Mouse (Mus musculus): ENCODE results near the gene Csnk2a2.
A peak's percentile ranks its signal among the peaks of the same experiment; 100 is the strongest.

Gene Csnk2a2

DNA sequence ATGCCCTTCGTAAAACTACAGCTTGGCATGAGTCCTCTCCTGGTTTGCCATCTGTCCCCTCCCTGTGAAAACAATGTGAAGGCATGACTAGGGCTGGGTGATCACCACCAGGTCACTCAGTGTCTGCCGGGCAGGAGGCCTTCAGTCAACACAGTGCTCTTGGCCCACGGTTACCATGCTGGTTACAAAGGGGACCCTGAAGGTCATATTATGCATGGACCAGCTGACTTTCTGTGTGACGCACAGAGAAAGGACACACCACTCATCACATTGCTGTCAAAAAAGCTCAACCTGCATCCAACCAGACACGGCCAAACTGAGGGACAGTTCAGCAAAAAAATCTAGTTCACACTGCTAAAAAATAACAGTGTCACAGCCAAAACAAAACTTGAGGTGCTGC lies at the start of gene Csnk2a2:
Gene Csnk2a2, minus strand, starts transcription at position 34 of the 400 bp plus-strand sequence.
- DNase-seq = no peak

DNA sequence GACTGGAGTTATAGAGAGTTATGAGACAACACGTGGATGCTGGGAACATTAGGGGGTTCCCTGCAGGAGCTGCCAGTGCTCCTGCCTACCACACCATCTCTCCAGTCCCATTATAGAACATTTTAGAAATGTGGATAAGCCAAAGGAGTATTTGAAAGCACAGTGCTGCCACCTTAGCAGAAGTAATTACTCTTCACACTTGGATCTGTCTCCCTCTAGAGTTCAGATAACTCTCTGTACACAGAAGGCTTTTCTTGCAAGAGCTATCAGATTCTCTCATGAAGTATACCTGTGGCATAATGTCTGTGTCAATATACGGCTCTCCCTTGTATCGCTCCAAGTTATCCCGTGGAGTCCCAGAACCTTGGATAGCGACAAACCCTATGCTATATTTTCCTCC lies 49.6 kb upstream of the Csnk2a2 start:
- no peak for DNase-seq

DNA sequence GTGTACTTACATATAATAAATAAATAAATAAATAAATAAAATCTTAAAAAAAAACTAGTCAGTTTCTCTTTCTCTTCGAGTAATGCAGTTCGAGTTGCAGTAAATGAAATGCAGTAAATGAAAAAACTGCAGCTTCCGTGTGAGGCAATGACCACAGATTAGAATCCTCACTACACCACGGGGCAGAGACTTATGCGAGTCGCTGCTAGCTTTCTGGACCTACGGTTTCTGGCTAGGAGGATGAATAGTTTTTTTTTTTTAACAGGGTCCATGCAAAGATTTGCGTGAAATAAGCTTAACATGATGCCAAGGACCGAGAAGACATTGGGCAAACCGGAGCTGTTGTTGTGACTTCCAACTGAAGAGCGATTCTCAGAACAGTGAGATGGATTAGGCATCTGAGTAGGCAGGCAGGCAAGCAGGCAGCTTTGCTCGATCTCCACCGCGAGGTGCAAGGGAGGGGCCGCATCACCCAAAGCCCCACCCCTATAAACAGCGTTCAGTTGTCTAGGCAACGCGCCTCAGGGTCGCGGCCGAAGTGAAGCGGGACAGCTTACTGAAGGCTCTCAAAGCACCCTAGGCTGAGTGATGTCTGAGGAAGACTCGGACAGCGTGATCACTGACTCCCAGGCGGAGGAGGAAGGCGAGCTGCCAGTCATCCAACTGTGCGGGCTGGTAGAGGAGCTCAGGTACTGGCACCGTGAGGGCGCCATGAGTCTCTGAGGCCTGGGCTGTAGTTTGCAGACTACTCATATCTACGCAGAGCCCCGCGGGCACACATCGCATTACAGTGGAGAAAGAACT lies 43.9 kb upstream of the Csnk2a2 start, which contains the start of gene Ccdc113:
Gene Ccdc113, plus strand, starts transcription at position 502 of the 804 bp plus-strand sequence.
- DNase-seq = peak; percentile 56

DNA sequence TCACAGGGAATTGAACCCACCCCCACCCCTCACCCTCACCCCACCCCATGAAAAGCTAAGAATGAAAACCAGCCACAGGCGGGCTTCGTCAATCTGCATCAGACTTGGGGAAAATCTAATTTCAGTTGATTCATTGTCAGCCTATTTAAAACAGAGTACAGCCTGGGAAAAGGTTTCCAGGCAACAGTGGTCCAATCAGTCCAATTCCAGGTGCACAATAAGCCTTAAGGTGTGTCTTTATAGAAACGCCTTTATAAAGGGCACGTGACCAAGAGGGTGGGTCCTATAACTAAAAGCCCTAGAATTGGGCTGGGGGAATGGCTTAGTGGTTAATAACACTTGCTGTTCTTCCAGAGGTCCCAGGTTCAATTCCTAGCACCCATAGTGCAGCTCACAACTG lies 42.4 kb upstream of the Csnk2a2 start:
- no peak for DNase-seq

DNA sequence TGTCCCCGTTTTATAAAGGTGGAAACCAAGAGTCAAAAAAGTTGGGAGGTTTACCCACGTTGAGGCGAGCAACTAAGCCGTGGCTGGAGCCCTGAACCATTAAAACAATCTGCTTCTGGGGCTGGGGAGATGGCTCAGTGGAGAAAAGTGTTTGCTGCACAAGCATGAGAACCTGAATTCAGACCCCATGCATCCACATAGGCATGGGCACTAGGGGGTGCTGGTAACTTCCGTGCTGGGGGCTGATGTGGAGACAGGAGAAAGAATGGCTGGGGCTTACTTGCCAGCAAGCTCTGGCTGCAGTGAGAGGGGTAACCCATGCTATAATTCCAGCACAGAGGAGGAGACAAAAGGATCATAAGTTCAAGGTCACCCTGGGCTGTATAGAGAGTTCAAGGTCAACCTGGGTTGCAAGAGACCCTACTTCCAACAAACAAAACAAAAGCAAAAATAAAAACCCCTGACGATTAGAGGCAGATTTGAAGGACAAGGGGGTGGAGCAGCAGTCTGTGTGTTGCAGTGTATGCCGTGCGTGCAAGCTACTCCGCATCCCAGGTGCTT lies 39.0 kb upstream of the Csnk2a2 start:
- no peak for DNase-seq

DNA sequence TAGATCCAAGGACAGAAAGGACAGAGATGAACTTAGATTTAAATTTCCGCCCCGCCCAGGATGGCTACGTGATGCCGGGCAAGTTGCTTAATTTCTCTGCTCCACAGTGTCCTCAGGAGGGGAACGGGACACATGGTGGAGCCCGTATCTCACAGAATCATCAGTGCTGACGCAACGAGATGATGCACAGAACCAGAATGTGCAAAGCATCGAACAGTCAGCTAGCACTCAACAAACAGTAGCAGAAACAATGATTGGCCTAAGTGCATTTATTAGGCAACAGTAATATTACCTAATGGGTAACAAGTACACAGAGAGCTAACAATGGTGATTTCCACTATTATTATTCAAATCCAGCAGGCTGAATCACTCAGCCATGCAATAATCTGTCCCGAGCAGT lies 38.4 kb upstream of the Csnk2a2 start:
- DNase-seq = no peak

- no peak for DNase-seq
Measured at GRCm38 (mm10) chr8:95523991-95524390, 34.2 kb upstream of the Csnk2a2 start.

GRCm38 (mm10) chr8:95516928-95517327 lies 27.1 kb upstream of the Csnk2a2 start:
- DNase-seq = no peak

DNA sequence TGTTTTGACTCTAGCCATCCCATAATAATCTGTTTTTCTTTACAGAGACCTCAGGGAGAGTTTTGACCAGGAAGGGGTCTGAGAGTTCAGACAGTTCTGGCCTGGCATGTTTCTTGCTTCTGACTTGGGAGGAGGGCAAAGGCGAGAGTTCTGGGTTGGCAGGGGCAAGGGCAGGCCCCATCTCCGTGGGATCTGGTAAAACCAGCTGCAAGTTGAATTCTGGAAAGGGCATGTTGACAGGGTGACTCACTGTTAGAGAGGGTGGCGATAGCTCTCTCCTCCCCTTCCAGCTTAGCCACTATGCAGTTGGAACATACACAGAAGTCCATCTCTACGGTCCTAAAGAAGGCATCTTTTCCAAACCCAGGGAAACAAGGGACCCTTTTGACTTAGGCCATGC lies 23.4 kb upstream of the Csnk2a2 start:
- DNase-seq = no peak

- DNase-seq = no peak
Measured at GRCm38 (mm10) chr8:95512257-95512656, 22.4 kb upstream of the Csnk2a2 start.

DNA sequence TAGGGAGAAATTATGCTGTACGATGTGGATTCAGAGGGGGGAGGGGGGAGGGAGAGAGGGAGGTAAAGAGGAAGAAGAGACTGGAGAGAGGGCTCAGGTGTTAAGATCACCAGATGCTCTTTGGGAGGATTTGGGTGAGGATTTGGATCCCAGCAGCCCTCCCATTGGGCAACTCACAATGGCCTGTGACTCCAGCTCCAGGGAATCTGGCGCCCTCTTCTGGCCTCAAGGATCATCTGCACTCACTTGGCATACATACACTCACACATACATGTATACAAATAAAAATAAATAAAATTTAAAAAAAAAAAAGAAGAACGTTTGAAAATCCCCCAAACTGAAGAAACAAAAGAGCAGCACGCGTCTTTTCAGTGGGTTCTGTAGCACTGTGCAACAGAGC lies 16.4 kb upstream of the Csnk2a2 start:
- no peak for DNase-seq

DNA sequence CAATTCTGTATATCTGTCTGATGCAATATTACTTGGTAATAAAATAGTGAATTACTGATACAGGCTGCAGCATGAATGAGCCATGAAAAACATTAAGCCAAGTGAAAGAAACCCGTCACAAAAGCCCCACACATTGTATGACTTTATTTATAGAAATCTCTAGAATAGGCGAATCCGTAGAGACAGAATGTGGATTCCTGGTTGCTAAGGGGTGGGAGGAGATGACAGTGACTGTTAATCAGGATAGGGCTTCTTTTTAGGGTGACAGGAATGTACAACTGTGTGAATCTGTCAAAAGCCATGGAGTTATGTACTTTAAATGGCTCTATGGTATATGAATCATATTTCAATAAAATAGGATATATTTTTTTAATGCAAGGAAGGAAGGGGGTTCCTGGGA lies 15.8 kb upstream of the Csnk2a2 start:
- DNase-seq = no peak

DNA sequence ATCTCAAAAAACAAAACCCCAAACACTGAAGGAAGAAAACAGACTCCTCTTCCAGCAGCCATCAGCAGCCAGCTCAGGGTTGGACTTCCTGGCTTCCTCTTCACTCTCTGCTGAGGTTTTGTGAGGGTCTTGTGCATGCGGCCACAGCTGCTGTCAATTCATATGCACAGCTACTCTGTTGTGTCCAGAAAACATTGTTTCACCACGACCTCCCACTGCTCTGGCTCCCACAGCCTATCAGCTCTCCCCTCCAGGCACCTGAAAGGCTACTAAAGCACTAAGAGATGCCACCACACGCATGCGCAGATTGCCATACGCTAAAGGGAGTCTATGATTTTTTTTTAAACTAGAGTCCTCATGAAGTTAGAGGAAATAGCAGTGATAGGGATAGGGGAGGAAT lies 15.0 kb upstream of the Csnk2a2 start:
- no peak for DNase-seq

- no peak for DNase-seq
Measured at GRCm38 (mm10) chr8:95502431-95502830, 12.6 kb upstream of the Csnk2a2 start.

DNA sequence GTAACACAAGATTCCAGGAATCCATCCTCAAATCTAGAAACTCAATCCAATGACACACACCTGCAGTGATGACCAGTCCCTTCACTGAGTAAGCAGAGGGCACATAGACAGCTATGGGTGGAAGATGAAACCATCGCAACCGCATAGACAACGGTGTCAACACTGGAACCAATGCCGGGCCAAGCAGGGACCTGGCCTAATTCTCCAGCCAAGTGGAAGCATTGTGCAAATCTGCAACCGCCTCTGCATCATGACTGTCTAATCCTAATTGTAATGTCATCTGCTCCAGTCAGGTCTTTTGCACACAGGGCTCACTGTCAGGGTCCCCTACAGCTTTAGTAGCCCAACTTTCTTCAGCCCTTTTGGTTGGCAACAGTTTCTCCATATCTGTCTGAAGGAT lies 10.6 kb upstream of the Csnk2a2 start:
- DNase-seq = no peak

GRCm38 (mm10) chr8:95499266-95500064 lies 9.6 kb upstream of the Csnk2a2 start:
- DNase-seq = no peak

GRCm38 (mm10) chr8:95497821-95498220 lies 8.0 kb upstream of the Csnk2a2 start:
- DNase-seq = no peak

DNA sequence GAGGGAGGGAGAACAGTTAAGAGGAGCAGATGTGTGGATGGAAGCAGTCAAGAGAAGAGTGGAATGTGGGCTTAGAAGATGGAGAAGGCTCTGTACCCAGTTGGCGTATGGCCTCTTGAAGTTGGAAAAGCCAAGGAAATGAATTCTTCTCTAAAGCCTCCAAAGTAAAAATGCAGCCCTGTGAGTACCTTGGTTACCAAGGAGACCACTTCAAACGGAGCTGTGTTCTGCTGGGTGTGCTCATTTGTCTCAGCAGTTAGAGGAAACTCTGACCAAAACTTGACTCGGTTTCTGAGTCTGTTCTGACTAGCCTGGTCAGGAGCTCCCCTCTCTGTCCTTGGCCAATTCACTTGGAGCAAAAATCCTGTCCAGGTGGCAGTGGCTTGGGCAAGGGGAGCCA lies 6.6 kb upstream of the Csnk2a2 start:
- DNase-seq = no peak

- DNase-seq = no peak
Measured at GRCm38 (mm10) chr8:95495444-95495843, 5.6 kb upstream of the Csnk2a2 start.

- DNase-seq = no peak
Measured at GRCm38 (mm10) chr8:95492057-95492456, 2.2 kb upstream of the Csnk2a2 start.

GRCm38 (mm10) chr8:95488698-95489332 lies 1.0 kb downstream of the Csnk2a2 start:
- peak; percentile 77 for DNase-seq

DNA sequence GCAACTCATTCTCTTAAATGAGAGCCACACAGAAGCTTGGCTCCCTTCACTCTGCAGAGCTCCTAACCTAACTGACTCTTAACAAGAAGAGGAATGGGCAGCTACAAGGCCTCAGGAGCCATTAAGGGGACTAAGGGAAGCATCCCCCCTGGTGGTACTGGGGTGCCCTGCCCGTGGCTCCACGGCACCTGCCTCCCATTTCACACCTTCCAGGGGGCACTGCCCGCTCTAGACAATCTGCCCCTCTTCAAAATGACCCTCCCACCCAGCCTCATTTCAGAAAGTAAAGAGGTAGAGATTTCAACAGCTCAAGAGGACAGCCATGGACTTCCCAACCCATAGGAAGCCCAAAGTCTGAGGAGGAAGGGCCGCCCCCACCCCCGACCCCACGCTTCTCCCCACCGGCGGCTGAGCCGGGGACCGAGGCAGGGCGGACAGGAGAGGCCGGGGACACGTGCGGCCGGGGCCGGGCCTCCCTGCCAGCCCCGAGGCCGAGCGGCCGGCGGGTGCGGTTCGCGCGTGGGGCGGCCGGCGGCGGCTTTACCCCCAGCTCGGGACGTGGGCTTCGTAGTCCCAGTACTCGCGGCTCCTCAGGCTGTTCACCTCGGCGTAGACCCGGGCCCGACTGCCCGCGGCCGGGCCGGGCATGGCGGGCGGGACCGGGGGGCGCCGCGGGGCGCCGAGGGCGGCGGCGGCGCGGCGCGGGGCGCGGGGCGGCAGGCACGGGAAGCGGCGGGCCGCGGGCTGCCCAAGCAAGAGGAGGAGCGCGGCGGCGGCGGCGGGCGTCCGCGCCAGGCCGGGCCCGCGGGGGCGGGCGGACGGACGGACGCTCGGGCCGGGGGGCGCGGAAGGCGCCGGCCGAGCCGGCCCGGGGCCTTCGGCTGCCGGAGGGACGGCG lies 1.8 kb downstream of the Csnk2a2 start:
- DNase-seq = peak; percentile 13
